Mouse (Mus musculus): ENCODE measurements at regions not wholly inside any gene's neighbourhood (a gene's known extent, or its start where the extent isn't known, plus 50 kb on each side); places are given as distances from the start of the nearest gene placed in this dataset.

GRCm38 (mm10) chr3:8751356-8751755, 858.5 kb downstream of the Zfp704 start:
- Histone ChIP-seq H3K27me3 (no peaks in the 10 kb centered on the region), H3K9me3 (no peaks in the 10 kb centered on the region), H3K36me3 (no peaks in the 10 kb centered on the region), H3K4me1 (replicated peaks) (peaks cover 13% of the 10 kb centered on the region), H3K9ac (no peak overlapping the region), H3K27ac (replicated peaks) (no peak overlapping the region), H3K4me2 (no peak overlapping the region), H3K4me3 (no peak overlapping the region)
- no peak for ATAC-seq (ENCODE audit: low read depth)
- 92% methylated on average over 10 of the region's 10 CpGs for WGBS

- Histone ChIP-seq H3K4me2 (no peak overlapping the region), H3K27ac (replicated peaks) (no peak overlapping the region), H3K9ac (no peak overlapping the region), H3K9me3 (no peaks in the 10 kb centered on the region), H3K4me1 (replicated peaks) (peaks cover 13% of the 10 kb centered on the region), H3K27me3 (no peaks in the 10 kb centered on the region), H3K36me3 (no peaks in the 10 kb centered on the region), H3K4me3 (no peak overlapping the region)
- ATAC-seq (ENCODE audit: low read depth), result no peak
- WGBS, result 78% methylated on average over 4 of the region's 4 CpGs
Measured at GRCm38 (mm10) chr3:8750858-8751257, 859.0 kb downstream of the Zfp704 start.

GRCm38 (mm10) chr3:8750162-8750561, 859.7 kb downstream of the Zfp704 start:
- ATAC-seq (ENCODE audit: low read depth), result no peak
- WGBS, result 90% methylated on average over 11 of the region's 11 CpGs
- Histone ChIP-seq H3K4me3 (no peak overlapping the region), H3K36me3 (no peaks in the 10 kb centered on the region), H3K27ac (replicated peaks) (no peak overlapping the region), H3K9ac (no peak overlapping the region), H3K4me2 (no peak overlapping the region), H3K27me3 (no peaks in the 10 kb centered on the region), H3K9me3 (no peaks in the 10 kb centered on the region), H3K4me1 (replicated peaks) (peaks cover 13% of the 10 kb centered on the region)

- Histone ChIP-seq H3K9me3 (no peaks in the 10 kb centered on the region), H3K27me3 (no peaks in the 10 kb centered on the region), H3K9ac (no peak overlapping the region), H3K4me2 (no peak overlapping the region), H3K36me3 (no peaks in the 10 kb centered on the region), H3K4me3 (no peak overlapping the region), H3K27ac (replicated peaks) (no peak overlapping the region), H3K4me1 (replicated peaks) (no peaks in the 10 kb centered on the region)
- ATAC-seq (ENCODE audit: low read depth), result no peak
- WGBS, result 94% methylated on average over 4 of the region's 4 CpGs
Measured at GRCm38 (mm10) chr3:8747201-8747600, 862.7 kb downstream of the Zfp704 start.

GRCm38 (mm10) chr3:8746677-8747076, 863.2 kb downstream of the Zfp704 start:
- H3K9ac ChIP-seq, result no peak overlapping the region
- H3K36me3 ChIP-seq, result no peaks in the 10 kb centered on the region
- H3K27ac ChIP-seq (replicated peaks), result no peak overlapping the region
- H3K4me1 ChIP-seq (replicated peaks), result no peaks in the 10 kb centered on the region
- no peaks in the 10 kb centered on the region for H3K27me3 ChIP-seq
- 96% methylated on average over 3 of the region's 3 CpGs for WGBS
- no peak for ATAC-seq (ENCODE audit: low read depth)
- H3K9me3 ChIP-seq, result no peaks in the 10 kb centered on the region
- no peak overlapping the region for H3K4me3 ChIP-seq
- no peak overlapping the region for H3K4me2 ChIP-seq

DNA sequence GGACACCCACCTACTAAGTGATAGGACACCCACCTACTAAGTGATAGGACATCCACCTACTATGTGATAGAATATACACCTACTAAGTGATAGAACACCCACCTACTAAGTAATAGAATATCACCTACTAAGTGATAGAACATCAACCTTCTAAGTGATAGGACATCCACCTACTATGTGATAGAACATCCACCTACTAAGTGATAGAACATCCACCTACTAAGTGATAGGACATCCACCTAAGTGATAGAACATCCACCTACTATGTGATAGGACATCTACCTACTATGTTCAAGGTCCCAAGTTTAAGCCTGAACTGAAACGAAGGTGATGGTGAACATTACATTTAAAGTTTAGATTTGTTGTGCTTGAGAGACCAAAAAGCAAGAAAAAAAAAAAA, 863.8 kb downstream of the Zfp704 start:
- Histone ChIP-seq H3K36me3 (no peaks in the 10 kb centered on the region), H3K27me3 (no peaks in the 10 kb centered on the region), H3K27ac (replicated peaks) (no peak overlapping the region), H3K4me1 (replicated peaks) (no peaks in the 10 kb centered on the region), H3K9ac (no peak overlapping the region), H3K4me2 (no peak overlapping the region), H3K4me3 (no peak overlapping the region), H3K9me3 (no peaks in the 10 kb centered on the region)
- 89% methylated on average over 1 of the region's 1 CpGs for WGBS
- no peak for ATAC-seq (ENCODE audit: low read depth)

GRCm38 (mm10) chr3:8744857-8745256, 865.0 kb downstream of the Zfp704 start:
- no peak for ATAC-seq (ENCODE audit: low read depth)
- H3K27me3 ChIP-seq, result no peaks in the 10 kb centered on the region
- no peaks in the 10 kb centered on the region for H3K4me1 ChIP-seq (replicated peaks)
- H3K9me3 ChIP-seq, result no peaks in the 10 kb centered on the region
- no peak overlapping the region for H3K4me3 ChIP-seq
- H3K27ac ChIP-seq (replicated peaks), result no peak overlapping the region
- no peak overlapping the region for H3K4me2 ChIP-seq
- 72% methylated on average over 6 of the region's 6 CpGs for WGBS
- H3K9ac ChIP-seq, result no peak overlapping the region
- H3K36me3 ChIP-seq, result no peaks in the 10 kb centered on the region

GRCm38 (mm10) chr3:8743650-8744049, 866.2 kb downstream of the Zfp704 start:
- no peak overlapping the region for H3K27ac ChIP-seq (replicated peaks)
- H3K9ac ChIP-seq, result no peak overlapping the region
- H3K4me1 ChIP-seq (replicated peaks), result no peaks in the 10 kb centered on the region
- H3K4me3 ChIP-seq, result no peak overlapping the region
- no peaks in the 10 kb centered on the region for H3K27me3 ChIP-seq
- no peak overlapping the region for H3K4me2 ChIP-seq
- no peaks in the 10 kb centered on the region for H3K9me3 ChIP-seq
- ATAC-seq (ENCODE audit: low read depth), result no peak
- WGBS, result 83% methylated on average over 7 of the region's 7 CpGs
- no peaks in the 10 kb centered on the region for H3K36me3 ChIP-seq

- no peak overlapping the region for H3K4me3 ChIP-seq
- no peak overlapping the region for H3K9ac ChIP-seq
- 90% methylated on average over 8 of the region's 8 CpGs for WGBS
- H3K27me3 ChIP-seq, result no peaks in the 10 kb centered on the region
- no peak for ATAC-seq (ENCODE audit: low read depth)
- peaks cover 4% of the 10 kb centered on the region for H3K4me1 ChIP-seq (replicated peaks)
- no peaks in the 10 kb centered on the region for H3K9me3 ChIP-seq
- H3K27ac ChIP-seq (replicated peaks), result no peak overlapping the region
- H3K36me3 ChIP-seq, result no peaks in the 10 kb centered on the region
- H3K4me2 ChIP-seq, result no peak overlapping the region
Measured at GRCm38 (mm10) chr3:8741266-8742023, 868.4 kb downstream of the Zfp704 start.

DNA sequence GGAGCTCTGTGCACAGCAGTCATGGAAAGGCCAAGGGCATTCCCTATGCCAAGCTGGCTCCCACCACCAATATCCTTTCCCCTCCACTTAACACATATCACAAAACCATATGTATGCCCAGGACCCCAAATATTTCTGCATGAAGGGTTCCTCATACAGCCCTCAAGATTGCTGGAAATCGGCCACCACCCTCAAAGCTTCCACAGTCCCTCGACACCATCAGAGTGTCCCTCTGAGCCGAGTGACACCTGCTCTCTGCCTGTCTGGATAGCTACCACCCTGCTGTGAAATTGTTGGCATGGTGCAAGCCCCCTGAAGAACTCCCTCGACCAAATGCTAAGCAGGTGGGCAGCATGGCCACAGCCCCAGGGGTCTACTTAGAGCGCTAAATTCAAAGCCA, 869.2 kb downstream of the Zfp704 start:
- Histone ChIP-seq H3K9ac (no peak overlapping the region), H3K27ac (replicated peaks) (no peak overlapping the region), H3K4me2 (no peak overlapping the region), H3K9me3 (no peaks in the 10 kb centered on the region), H3K27me3 (no peaks in the 10 kb centered on the region), H3K4me1 (replicated peaks) (peaks cover 11% of the 10 kb centered on the region), H3K4me3 (no peak overlapping the region), H3K36me3 (no peaks in the 10 kb centered on the region)
- WGBS, result 57% methylated on average over 5 of the region's 5 CpGs
- no peak for ATAC-seq (ENCODE audit: low read depth)

GRCm38 (mm10) chr3:8739299-8739698, 870.6 kb downstream of the Zfp704 start:
- H3K9me3 ChIP-seq, result no peaks in the 10 kb centered on the region
- ATAC-seq (ENCODE audit: low read depth), result no peak
- WGBS, result 85% methylated on average over 14 of the region's 14 CpGs
- H3K9ac ChIP-seq, result no peak overlapping the region
- no peak overlapping the region for H3K4me2 ChIP-seq
- H3K4me3 ChIP-seq, result no peak overlapping the region
- no peaks in the 10 kb centered on the region for H3K36me3 ChIP-seq
- no peak overlapping the region for H3K27ac ChIP-seq (replicated peaks)
- H3K4me1 ChIP-seq (replicated peaks), result peaks cover 11% of the 10 kb centered on the region
- H3K27me3 ChIP-seq, result no peaks in the 10 kb centered on the region

GRCm38 (mm10) chr3:8736239-8736953, 873.5 kb downstream of the Zfp704 start:
- 12% methylated on average over 10 of the region's 10 CpGs for WGBS
- no peaks in the 10 kb centered on the region for H3K9me3 ChIP-seq
- ATAC-seq (ENCODE audit: low read depth), result peak; percentile 78
- H3K36me3 ChIP-seq, result no peaks in the 10 kb centered on the region
- H3K4me3 ChIP-seq, result no peak overlapping the region
- H3K9ac ChIP-seq, result 0 out of 2 replicates have a peak overlapping the region, but pooled peaks have one; percentile 14
- peak overlapping the region; percentile 57 for H3K27ac ChIP-seq (replicated peaks)
- H3K27me3 ChIP-seq, result no peaks in the 10 kb centered on the region
- H3K4me2 ChIP-seq, result peak overlapping the region; percentile 2; the same call in 1 of the 2 replicates
- H3K4me1 ChIP-seq (replicated peaks), result peaks cover 11% of the 10 kb centered on the region
